Mouse (Mus musculus) right cerebral cortex, postnatal 10 days (tissue): ENCODE measurements around the gene Ptprn2.

Experiments used
- DNase-seq, 2 experiments: peaks; one replicate each; pipeline ENCODE4 v3.0.0; 2021; ENCODE audit warnings: low spot score in 2 of 2

Ptprn2 gene

GRCm38 (mm10) chr12:117312079-117312478, 826.6 kb downstream of the Ptprn2 start:
- no peak for DNase-seq

- DNase-seq: no peak
These were observed 829.5 kb downstream of the Ptprn2 start for GRCm38 (mm10) chr12:117314987-117315386.

- no peak for DNase-seq
These were observed 830.1 kb downstream of the Ptprn2 start for GRCm38 (mm10) chr12:117315661-117316060.

GRCm38 (mm10) chr12:117318229-117318628, 832.7 kb downstream of the Ptprn2 start:
- no peak for DNase-seq

- no peak for DNase-seq
These were observed 837.5 kb downstream of the Ptprn2 start for GRCm38 (mm10) chr12:117323017-117323416.
